Mouse (Mus musculus) urinary bladder, postnatal 14 days (tissue): ENCODE data around the gene Naxd.
"Not testable (repeated sequence)": the region's sequence is repeated elsewhere in the genome, so short reads cannot be mapped to it uniquely, and the experiment has no call there.

Source experiments
- DNase-seq: peaks from one replicate; pipeline ENCODE4 v3.0.0; 2021; ENCODE audit warnings: low spot score

Naxd gene

GRCm38 (mm10) chr8:11473072-11473471 is 24.2 kb upstream of the Naxd start:
- DNase-seq: no peak

- DNase-seq: no peak
These were observed 21.9 kb upstream of the Naxd start for GRCm38 (mm10) chr8:11475397-11475796.

DNA sequence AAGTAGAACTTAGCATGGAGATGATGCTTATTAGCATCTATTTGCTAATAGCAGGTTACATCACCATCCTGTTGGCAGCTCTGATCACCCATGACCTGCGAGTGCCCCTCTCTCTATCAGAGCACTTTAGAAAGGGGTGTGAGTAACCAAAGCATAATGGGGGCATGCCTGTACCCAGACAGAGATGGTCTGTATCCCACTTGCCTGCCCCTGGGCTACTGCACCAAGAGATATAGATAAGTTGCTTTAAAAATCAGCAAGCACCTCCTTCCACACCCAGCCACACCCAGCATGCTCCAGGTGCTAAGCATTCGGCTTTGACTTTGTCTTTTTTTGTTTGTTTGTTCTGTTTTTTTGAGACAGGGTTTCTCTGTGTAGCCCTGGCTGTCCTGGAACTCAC is 21.4 kb upstream of the Naxd start:
- DNase-seq: no peak

DNA sequence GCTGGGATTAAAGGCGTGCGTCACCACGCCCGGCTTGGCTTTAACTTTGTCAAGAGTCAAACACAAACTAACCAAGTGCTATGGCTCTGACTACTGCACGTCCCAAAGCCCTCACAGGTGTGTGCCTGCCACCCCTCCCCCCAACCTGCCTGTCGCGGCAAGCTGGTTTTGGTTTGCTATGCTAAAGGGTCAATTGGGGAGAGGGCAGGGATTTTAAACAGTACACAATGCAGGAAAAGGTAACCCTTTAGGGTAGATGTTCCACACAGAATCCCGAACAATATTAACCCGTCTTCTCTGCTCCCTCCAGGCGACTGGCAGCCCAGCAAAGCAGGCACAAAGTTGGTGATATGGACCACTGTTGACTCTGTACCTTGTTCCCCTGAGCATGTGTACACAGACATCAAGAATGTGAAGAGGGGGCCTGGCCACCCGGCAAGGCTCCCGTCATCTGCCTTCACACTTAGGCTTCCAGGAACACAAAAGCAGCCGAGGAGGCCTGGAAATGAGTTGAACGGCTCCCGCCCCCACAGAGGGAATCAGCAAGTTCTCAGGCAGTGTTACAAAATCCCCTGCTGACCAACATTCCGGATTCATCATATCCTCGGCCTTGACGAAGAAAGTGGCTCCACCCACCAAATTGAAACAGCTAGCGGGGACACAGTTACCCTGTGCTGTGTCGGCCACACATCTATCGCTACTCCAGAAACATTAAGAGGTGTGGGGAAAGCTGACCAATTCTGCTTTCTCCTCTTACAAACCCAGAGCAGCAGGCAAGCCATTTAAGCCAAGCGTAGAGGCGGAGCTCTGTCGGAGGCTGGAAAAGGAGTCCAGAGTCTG is 20.7 kb upstream of the Naxd start:
- DNase-seq: peak; percentile 70

- DNase-seq: no peak
These were observed 20.1 kb upstream of the Naxd start for GRCm38 (mm10) chr8:11477178-11477553.

DNA sequence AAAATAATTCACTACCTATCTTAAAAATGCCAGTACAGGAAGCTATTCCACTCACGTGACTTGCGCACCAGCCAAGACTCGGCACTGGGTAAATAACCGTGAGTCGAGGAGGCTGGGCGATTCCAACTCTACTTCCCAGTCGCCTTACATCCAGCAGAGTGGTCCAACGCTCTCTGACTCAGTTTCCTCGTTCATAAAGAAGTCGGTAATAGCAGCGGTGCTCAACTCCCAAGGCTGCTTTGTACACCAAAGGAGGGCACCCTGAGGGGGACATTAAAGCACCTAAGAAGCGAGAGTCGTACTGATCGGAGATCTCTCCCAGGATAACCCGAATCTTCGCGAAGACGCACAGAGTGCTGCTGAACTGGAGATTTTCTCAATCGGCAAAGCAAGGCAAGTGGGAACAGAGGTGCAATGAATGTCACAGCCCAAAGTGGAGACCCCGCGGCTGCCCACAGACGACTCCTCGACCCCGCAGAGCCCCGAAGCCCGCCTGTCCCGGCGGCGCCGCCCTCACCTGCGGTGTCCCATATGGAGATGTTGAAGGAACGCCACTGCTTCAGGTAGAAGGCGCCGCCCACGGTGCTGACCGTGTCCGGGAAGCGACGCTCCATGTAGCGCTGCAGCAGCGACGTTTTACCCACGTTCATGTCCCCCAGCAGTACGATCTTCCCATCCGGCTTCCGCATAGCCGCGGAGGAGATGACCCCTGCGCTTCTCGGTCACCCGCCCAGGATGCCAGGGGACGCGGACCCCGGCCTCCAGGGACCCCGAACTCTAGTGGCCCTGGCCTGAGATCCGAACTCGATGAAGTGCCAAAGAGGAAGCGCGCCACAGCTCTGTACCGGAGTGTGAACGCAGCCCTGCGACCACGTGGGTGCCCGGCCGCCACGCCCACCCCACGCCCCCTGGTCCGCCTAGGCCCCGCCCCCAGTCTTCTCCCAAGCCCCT is 19.2 kb upstream of the Naxd start, which contains the start of gene Rab20:
Gene Rab20, minus strand, starts transcription at position 900 of the 951 bp plus-strand sequence.
- peak; percentile 83 for DNase-seq

- DNase-seq: no peak
These were observed 18.3 kb upstream of the Naxd start for GRCm38 (mm10) chr8:11478807-11479527.

DNA sequence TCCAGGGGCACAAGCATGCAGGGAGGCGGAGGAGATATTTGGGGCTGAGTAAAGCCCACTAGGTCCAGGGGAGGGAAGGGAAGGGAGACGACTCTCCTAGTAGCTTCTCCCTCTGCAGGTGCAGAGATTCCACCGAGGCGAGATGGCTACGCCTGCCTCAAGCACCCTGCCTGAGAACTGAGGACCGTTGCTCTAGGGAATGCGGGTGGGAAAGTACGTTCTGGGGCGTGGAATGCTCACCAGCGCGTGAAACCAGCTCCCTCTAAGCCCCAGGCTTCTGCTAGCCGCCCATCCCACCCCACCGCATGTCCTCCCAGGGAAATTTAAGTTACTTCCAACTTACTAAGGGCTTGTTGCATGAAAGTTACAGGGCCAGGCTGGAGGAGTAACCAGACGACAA is 17.7 kb upstream of the Naxd start:
- DNase-seq: no peak

DNA sequence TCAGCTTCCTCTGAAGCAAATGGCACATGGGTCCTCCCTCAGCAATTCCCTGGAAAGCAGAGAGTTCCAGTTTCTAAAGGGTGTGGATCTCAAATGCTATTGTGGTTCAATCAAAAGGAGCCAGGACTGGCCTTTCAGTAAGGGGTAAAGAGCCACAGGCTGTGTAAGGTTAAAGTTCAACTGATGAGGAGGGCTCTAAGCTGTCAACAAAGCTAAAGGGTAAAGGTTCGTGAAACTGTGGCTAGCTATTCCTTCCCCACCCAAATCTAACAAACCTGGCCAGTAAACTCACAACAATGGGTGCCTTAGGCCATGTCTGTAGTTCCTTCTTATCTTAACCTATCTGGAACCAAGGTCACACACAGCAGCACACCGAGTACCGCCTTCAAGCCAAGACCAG is 15.4 kb upstream of the Naxd start:
- DNase-seq: no peak

DNA sequence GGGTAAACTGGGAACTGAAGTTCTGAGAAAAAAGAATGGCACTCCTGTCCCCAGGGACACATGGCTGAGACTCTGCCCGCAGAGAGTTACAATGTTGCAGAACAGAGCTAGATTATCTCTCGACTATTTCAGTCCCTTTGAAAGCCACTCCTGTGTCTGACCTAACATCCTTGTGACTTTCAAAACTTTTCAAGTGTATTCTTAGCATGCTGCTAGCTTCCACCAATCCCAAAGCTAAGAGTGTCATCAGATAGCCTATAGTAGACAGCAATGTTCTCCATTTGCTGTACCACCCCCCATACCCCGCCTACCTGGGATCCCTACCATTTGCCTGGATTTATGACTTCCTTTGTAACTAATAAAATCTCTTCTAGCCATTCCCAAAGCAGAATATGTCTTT is 14.8 kb upstream of the Naxd start:
- DNase-seq: no peak

- DNase-seq: peak; percentile 80
These were observed 11.2 kb upstream of the Naxd start for GRCm38 (mm10) chr8:11486142-11486541.

GRCm38 (mm10) chr8:11487229-11487628 is 10.1 kb upstream of the Naxd start:
- no peak for DNase-seq

DNA sequence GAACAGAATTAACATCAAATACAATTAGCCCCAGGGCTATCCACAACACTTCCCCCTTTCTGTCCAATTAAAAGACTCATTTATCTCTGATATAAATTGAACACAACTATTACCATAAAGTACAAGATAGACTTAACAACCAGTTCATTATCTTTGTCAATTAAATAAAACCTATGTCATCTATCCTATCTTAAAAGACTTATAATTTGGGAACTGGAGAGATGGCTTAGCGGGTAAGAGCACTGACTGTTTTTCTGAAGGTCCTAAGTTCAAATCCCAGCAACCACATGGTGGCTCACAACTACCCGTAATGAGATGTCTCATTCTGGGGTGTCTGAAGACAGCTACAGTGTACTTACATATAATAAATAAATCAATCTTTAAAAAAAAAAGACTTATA is 5.0 kb upstream of the Naxd start:
- not testable (repeated sequence) for DNase-seq

- no peak for DNase-seq
These were observed 975 bp downstream of the Naxd start for GRCm38 (mm10) chr8:11498281-11498680.

- no peak for DNase-seq
These were observed 1.6 kb downstream of the Naxd start for GRCm38 (mm10) chr8:11498786-11499485.

GRCm38 (mm10) chr8:11503476-11504232 is 6.3 kb downstream of the Naxd start:
- DNase-seq: no peak

- DNase-seq: no peak
These were observed 8.8 kb downstream of the Naxd start for GRCm38 (mm10) chr8:11506074-11506473.

DNA sequence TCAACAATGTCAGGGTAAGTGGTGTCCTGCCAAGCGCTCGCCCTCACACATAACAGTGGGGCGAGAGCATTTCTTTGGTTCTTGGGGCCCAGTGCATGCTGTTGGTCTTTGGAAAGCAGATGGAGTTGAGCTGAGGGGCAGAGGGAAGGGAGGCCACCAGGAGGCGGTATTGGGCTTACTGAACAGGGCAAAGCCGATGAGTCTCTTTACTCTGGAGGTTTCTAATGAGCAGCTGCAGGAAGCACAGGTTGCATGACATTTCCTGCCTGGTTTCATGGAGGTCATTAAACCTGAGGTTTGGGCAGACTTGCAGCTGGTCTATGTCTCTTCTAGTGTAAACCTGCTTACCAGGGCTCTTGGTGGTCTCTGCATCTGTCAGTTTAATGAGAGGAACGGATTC is 9.5 kb downstream of the Naxd start:
- DNase-seq: peak; percentile 59

DNA sequence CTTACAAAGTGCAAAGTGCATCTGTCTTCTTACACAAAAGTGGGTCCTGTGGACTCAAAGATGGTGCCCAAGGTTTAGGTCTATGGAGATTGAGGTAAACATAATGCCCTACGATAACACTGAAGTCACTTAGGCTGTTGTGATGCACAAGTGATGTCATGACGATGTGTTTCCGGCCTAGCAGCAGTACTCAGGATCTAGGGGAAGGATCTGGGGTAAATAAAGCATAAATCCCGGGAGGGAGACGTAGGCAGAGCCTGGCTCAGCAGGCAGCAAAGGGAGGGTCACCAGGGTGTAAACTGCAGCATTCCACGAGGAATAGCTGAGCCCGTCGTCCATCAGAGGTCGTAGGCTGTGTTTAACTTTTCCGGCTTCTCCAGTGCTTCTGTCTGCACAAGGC is 11.6 kb downstream of the Naxd start:
- no peak for DNase-seq

DNA sequence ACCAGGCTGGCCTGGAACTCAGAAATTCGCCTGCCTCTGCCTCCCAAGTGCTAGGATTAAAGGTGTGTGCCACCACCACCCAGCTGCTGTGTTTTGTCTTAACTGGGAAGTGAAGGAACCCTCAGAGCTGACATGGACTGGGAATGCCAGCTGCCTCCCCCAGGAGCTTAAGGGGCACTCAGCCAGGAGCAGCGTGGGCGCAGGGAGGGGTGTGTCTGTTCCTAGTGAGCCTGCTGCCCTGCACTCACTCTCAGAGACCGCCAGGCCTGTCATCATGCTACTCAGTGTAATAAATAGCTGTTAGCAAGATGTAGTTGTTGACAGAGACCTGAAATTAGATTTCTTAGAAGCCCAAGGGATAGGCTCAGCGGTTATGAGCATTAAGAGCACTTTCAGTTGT is 13.7 kb downstream of the Naxd start:
- no peak for DNase-seq

DNA sequence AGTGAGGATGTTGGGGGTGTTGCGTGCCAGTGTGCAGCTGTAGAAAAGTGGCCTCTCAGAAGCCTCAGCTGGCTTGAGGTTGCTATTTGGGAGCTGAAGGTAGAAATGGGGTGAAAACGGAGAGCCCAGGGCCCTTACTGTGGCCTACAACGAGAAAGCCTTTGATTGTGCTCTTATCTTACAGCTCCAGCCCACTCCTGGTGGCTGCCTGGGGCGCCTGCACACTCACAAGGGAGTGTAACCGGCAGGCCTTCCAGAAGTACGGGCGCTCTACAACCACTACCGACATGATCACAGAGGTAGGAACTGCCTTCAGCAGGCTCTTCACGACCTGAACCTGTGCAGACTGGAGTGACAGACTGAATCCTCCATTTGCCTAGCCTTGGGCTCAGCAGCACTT is 15.4 kb downstream of the Naxd start:
- DNase-seq: no peak
